Mouse (Mus musculus): ENCODE results near the gene Acy3.

- no peak for TF ChIP-seq CTCF (conservative IDR thresholded peaks at IDR 0.05; ENCODE audit: insufficient read depth, insufficient read length, low read depth, low read length)
- no peak for TF ChIP-seq POLR2A (IDR thresholded peaks at IDR 0.05; ENCODE audit: low read depth, low read length)
Measured at GRCm38 (mm10) chr19:4004331-4004730, 18.0 kb downstream of the Acy3 start.
